Mouse (Mus musculus): ENCODE results near the gene Hs3st1. TPM values are rescaled to one million over a fixed set of nuclear protein-coding genes. Genes with fewer than 3 reads are reported as not detected.

Gene Hs3st1
- 14.5 and 17.8 TPM in 2 replicates for polyA plus RNA-seq (2015; fragmentation: Nextera tagmentation; extraction: Ambion mirVana)

DNA sequence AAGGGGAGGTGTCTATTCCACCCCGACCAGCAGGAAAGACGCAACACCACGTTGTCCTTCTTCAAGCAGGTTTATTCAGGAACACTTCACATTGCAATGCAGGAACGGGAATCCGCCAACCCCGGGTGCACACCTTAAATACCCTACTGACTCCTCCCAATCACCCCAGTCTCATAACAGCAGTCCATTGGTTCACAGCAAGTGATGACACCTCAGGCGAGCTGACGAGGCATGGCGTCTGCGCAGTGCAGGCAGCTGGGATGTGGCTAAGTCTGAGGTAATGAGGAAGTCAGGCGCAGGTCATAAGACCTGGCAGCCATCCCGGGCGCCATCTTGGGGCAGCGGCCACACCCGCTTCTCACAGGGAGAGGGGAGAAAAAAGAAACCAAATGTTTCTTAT, at the start of gene Hs3st1:
Hs3st1 (minus strand) TSS at position 101 of the 400 bp plus-strand sequence.

